Mouse (Mus musculus) erythroblast, adult 5-6 weeks (primary cell): Measurements from ENCODE around the gene Samt2. TPM values are rescaled to one million over a fixed set of nuclear protein-coding genes. Genes with fewer than 3 reads are reported as not detected.
"Not testable (repeated sequence)": the region's sequence is repeated elsewhere in the genome, so short reads cannot be mapped to it uniquely, and the experiment has no call there.

Source experiments
- ATAC-seq: replicated peaks from 2 replicates; pipeline ENCODE4 v1.8.0; 2016; ENCODE audit warnings: moderate number of reproducible peaks, mild to moderate bottlenecking, moderate TSS enrichment, inconsistent platforms; ENCODE audit not compliant: poor library complexity, low FRiP score, severe bottlenecking
- total RNA-seq, 2 experiments: library from RNA; stranded (forward) in 1 of 2; stranded (reverse) in 1 of 2; fragments of 150-400 nt in 1 of 2; fragments of 200-764, 138-1000 nt in 1 of 2; gene quantifications; 2 replicates each; pipeline versions ENCODE4 v1.2.3 to v1.2.4; 2015 to 2017; ENCODE audit warnings: low replicate concordance in 2 of 2

Samt2 gene
- total RNA-seq (2015; ENCODE audit: low replicate concordance) (not detected in 2 replicates), total RNA-seq (2017; ENCODE audit: low replicate concordance) (not detected in 2 replicates)

- ATAC-seq: not testable (repeated sequence)
Observed at GRCm38 (mm10) chrX:154579260-154579659, at the start of gene Samt2. Gene Samt2, minus strand, starts transcription at chrX:154579360.

Other genes with a start within 250 kb of the Samt2 start
- gene 4930524N10Rik, start 236.0 kb downstream of the Samt2 start, total RNA-seq (2015; ENCODE audit: low replicate concordance): not detected in 2 replicates
- gene 4930524N10Rik, start 236.0 kb downstream of the Samt2 start, total RNA-seq (2017; ENCODE audit: low replicate concordance): not detected in 2 replicates
- not detected in 2 replicates for gene Samt4, start 97.4 kb downstream of the Samt2 start, total RNA-seq (2015; ENCODE audit: low replicate concordance)
- not detected in 2 replicates for gene Samt4, start 97.4 kb downstream of the Samt2 start, total RNA-seq (2017; ENCODE audit: low replicate concordance)